Mouse (Mus musculus) MN1 (cell line): ENCODE data around the gene Rabgef1.

Source experiments
- DNase-seq: peaks from one replicate; pipeline ENCODE4 v3.0.0-alpha.2; 2016; ENCODE audit warnings: low spot score

Rabgef1 gene

DNA sequence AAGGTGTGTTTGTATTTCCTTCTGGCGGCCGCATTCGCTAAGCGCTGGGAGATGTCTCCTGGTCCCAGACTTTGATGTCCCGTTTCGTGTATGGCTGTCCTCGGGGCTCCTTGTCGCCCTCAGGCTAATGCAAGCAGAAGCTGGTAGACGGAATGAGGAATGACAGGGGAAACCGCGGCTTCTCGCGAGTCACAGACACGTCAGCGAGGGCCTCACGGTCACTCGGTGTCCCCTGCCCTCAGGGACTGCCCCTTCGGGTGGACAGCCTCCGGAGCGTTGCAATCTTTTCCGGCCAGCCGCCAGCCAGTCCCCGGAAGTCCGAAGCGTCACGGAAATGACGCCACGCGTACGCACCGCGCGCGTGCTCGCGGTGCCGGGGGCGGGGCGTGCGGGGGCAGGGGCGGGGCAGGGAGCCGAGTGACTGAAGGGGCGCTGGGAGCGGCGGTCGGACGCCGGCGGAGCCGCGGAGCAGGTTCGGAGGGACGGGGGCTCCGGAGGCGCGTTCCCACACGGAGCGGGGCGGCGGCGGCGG, at the start of gene Rabgef1:
TSS of gene Rabgef1 (plus strand) at position 376 of the 532 bp plus-strand sequence.
- DNase-seq = peak; percentile 97

- DNase-seq = no peak
Measured at GRCm38 (mm10) chr5:130122355-130122754, 49.2 kb upstream of the Rabgef1 start.

DNA sequence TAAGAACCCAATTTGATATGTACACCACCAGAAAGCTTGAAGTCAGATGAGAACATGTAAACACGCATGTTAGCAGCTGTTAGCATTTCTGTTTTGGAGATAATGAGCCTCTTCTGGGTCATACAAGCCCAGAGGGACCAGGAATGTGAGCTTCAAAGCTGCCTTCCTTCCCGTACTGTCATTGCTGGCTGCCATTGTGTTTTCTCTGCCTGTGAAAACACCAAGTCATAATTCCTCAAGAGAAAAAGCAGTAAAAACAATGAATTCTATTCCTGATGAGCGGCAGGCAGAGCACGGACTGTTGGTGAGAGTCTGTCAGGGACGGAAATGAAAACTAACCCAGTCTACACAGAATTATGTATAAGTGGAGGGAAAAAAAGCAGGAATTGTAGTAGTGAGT, 47.3 kb upstream of the Rabgef1 start:
- DNase-seq = no peak

DNA sequence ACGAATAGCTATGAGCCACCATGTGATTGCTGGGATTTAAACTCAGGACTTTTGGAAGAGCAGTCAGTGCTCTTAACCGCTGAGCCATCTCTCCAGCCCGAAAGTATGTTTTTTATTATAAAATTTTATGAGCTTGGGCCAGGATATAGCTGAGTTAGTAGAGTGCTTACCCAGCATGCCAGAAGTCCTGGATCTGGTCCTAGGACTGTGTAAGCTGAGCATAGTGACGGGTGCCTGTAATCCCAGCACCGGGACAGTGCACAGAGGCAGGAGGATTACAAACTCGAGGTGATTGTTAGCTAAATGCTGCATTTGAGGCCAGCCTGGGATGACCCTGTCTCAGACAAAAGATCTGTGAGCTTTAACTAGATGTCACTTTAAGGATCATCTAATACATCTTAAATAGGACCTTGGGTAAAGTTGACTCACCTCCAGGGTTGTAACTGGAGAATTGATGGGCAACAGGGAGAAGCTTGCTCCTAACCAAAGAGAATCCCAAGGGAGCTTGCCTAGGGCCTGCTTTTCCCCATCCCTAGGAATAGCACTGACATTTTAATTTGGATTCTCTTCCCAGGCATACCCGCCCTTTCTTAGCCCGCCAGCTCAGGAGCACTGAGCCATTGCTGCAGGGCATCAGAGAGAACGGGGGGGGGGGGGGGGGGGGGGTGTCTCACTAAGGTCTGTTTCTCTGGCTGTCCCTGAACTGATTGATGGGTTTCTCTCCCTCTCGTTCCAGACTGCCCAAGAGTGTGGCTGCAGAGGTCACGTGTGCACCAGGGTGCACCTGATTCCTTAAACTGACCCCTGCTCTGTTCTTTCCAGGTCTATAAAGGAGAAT, 42.7 kb upstream of the Rabgef1 start:
- peak; percentile 46 for DNase-seq

DNA sequence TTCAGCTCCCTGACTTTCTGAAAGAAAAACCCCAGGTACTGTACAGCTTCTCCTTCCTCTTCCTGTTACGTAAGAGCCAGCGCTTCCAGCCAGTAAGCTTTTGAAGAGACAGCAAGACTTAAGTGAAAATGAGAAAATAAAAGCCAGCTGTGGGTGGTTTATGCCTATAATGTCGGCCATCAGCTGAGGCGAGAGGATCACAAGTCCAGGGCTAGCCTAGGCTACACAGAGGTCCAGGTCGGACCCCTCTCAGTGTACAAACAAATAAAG, 42.1 kb upstream of the Rabgef1 start:
- DNase-seq = no peak

GRCm38 (mm10) chr5:130136597-130136996, 35.0 kb upstream of the Rabgef1 start:
- no peak for DNase-seq

DNA sequence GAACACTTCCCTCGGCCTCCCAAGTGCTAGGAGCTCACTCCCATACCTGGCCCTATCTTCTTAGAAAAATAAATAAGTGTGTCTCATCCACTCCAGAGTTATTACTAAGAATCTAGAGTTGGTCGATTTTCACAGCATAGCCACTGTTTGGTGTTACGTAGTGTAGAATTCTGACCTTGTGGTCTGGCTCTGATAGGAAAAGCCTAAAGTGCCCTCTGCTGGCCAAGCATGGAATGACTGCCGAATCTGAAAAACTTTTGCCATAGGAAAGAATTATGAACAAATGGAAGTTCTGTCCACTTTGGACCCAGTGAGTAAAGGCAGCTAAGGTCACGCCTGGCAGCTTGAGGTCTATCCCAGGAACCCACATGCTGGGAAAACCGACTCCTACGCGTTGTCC, 32.2 kb upstream of the Rabgef1 start:
- peak; percentile 82 for DNase-seq

- no peak for DNase-seq
Measured at GRCm38 (mm10) chr5:130141138-130141537, 30.5 kb upstream of the Rabgef1 start.

GRCm38 (mm10) chr5:130142041-130142440, 29.6 kb upstream of the Rabgef1 start:
- DNase-seq = no peak

GRCm38 (mm10) chr5:130143101-130143500, 28.5 kb upstream of the Rabgef1 start:
- DNase-seq = peak; percentile 80

DNA sequence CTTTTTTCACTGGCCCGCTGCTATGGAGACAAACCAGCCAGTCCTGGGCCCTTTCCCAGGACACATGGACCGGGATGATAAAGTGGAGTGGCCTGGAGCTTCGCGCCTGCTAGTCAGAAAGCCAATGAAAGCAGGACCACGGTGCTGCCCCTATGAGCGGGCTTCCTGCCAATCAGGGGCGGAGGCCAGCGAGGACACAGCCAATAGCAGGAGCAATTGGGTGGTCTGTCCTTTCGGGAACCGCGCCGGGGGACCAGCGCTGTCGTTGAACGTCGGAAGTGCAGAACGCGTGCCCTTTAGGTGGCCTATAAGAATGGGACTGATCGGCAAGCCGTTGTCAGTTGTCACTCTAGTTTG, 27.6 kb upstream of the Rabgef1 start:
- peak; percentile 96 for DNase-seq

DNA sequence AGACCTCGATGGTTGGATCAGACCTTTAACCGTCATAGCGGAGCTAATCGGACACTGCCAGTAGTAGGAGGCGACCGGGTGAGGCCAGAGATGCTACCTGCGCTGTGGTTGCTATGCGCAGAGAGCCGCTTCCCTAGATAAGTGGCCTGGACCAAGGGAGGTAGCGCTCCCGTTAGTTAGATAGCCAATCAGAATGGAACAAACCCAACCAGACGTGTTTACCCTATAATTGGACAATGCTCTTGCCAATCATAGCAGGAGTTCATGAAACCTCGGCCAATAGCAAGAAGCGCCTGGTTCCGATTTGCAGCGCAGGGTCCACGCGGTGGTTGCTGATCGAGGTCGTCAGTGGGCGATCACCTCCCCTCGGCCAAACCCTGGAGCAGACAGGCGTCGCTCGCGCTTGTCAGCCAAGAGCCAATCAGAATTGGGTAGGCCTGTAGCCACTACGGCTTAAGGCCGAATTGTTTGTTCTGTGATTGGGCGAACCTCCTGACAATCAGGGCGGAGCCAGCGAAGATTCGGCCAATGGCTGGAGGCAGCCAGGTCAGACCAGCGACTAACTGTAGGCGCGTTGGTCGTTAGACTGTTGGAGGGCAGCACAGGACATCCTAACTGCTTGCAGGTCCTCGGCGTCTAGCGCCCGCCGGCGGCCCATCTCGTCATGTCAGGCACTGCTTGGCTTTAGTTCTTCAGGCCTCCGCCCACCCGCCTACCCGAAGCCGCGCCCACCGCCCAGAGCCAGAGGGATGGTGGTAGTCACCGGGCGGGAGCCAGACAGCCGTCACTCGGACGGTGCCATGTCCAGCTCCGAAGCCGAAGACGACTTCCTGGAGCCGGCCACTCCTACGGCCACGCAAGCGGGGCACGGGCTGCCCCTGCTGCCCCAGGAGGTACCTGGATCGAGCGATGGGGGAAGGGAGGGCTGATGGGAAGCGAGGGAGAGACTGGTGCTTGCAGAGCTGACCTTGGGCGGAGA, 27.0 kb upstream of the Rabgef1 start, which contains the start of gene Kctd7:
TSS of gene Kctd7 (plus strand) at position 528 of the 979 bp plus-strand sequence.
- DNase-seq = peak; percentile 100

GRCm38 (mm10) chr5:130145961-130146360, 25.6 kb upstream of the Rabgef1 start:
- no peak for DNase-seq

DNA sequence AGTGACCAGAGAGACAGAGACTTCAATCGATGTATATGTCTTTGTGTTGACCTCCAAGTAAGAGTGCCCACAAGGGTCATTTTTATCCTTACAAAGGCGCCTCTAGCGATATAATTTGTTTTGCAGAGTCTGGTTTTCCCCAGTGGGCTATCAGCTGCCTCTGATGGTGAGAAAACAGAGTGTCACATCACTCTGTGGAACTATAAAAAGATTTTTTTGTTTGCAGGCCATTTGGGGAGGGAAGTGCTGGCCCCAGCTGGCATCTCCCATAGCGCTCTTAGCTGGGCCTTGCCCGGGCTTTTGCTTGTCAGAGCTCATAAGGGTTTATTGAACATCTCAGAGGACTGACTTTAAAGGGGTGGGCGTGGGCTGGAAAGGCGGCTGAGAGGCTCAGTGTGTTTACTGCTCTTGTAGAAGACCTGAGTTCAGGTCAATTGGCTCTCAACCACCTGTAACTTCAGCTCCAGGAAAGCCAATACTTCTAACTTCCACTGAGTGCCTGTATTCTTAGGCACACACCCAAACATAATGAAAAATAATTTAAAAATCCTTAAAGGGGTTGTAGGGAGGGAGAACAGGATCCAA, 21.8 kb upstream of the Rabgef1 start:
- no peak for DNase-seq

- no peak for DNase-seq
Measured at GRCm38 (mm10) chr5:130154286-130154685, 17.3 kb upstream of the Rabgef1 start.

DNA sequence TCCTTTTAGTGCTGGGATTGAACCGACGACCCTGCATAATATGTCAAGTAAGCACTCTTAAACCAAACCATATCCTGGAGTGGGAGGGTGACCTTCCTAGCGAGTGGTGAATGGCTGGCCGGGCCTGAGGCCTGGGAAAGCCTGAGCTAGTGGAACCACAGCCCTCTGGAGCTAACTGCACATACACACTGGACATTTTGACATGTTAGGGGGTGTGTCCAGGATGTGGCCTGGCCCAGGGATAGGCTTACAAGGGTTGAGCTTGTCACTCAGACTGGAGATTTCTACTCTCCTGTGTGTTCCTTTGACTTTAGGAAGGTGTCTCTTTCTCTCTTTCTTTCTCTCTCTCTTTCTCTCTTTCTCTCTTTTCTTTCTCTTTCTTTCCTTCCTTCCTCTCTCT, 13.1 kb upstream of the Rabgef1 start:
- no peak for DNase-seq

- DNase-seq = no peak
Measured at GRCm38 (mm10) chr5:130159761-130160201, 11.8 kb upstream of the Rabgef1 start.

DNA sequence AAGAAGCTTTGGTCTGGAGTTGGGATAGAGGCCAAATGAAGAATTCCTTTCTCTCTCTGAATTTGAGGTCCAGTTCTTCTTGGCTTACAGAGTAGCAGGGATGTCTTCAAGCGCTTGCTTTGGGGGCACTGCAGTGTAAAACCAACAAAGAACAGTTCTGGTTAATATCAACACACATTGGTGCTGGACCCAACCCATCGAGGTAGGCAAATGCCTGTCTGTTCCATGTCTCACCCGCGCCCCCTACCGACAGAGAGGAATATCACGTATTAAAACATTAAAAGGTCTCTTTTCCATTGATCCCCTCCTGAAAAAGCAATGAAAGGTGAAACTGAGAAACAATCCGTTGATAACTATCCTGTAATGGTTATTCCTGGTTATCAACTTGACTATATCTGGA, 7.9 kb upstream of the Rabgef1 start:
- peak; percentile 82 for DNase-seq

DNA sequence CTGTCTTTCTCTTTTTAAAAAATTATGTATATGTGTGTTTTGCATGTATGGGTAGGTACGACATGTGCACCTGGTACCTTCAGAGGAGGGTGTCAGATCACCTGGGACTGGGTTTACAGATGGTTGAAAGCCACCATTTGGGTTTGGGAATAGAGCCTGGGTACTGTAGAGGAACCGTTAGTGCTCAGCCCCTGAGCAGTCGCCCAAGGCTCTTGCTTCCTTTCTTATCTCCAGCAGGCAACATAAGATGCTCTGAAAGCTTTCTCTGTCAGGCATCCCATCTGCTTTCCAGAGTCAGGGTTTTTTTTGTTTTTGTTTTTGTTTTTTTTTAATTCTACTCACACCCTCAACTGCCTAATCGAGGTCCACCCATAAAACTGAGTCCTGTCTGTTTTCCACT, 6.4 kb upstream of the Rabgef1 start:
- DNase-seq = no peak

DNA sequence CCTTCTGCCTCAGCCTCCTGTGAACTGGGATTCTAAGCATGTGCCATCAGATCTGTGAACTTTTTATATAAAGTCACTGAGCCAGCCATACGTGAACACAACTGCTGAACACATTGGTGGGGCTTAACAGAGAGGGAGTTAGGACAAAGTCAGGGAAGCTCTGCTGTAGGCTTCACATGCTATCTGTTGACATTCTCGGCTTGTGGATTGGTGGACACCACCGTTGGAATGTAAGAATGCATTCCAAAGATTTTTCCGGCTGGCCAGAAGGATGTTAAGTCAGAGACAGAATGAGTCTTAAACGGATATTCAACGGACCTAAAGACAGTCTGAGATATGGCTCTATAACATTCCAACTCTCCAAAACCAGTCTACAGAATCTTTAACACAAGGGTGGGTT, 2.5 kb upstream of the Rabgef1 start:
- DNase-seq = no peak

DNA sequence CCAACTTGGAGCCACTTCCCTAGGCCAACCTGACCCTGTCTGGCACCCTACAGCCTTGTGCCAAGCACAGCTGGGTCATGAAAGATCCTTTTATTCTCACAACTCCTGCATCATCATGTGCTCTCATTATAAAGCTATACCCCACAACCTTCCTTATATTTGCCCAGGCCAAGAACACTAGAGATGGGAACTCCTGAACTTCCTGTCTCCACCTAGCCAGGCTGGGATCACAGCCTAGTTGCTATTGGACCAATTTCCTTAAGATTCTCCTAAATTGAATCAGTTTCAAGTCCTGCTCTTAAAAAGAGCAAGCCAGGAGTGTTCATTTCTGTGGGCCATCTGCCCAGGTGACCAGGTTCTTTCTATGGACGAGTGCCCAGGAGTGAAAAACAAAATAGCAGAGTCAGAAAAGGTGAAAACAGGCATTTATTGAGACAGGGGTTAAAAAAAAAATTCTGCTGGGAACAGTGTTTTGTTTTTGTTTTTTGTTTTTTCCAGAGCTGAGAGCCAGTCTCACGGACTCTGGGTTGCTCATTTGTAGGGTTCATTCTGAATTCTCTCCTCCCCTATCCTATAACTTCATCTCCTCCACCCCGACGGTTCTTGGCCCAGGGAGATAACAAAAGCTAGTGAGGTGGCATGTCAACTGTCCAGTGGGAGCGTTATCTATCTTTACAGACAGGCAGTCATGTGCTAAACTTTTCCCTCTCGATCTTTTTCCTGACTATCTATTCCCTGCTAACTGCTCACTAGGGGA, 754 bp upstream of the Rabgef1 start:
- peak; percentile 34 for DNase-seq
